Mouse (Mus musculus): Measurements from ENCODE around the gene Adgrg1. TPM values are rescaled to one million over a fixed set of nuclear protein-coding genes. Genes with fewer than 3 reads are reported as not detected.
A peak's percentile ranks its signal among the peaks of the same experiment; 100 is the strongest.

Gene Adgrg1
- polyA plus RNA-seq, 1 experiment from 2014 or later: 156 TPM

DNA sequence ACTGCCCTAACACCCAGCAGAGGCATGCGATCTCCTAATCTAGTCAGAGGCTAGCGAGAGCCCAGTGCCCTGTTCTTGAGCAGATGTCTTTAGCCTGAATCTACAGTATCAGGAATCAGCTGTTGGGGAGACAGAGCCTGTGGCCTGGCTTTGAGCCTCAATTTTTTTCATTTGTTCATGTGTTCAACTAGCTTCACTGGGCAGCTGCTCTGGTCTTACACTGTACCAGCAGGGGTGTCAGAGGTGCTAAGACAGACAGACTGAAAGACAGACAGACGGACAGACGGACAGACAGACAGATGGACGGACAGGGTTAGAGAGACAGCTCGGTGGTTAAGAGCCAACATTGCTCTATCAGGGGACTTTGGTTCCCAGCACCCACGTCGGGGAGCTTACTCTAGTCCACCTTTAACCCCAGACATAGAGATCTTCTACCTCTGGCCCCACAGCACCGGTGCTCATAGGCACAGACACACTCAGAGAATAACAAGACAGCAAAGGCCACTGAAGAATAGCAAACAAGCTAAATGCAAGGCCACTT is 17.0 kb downstream of the Adgrg1 start:
- Histone ChIP-seq H3K4me1 (peaks cover 58% of the 10 kb centered on the region), H3K4me2 (no peak overlapping the region), H3K4me3 (no peak overlapping the region), H3K27me3 (no peaks in the 10 kb centered on the region), H3K27ac (peak overlapping the region; percentile 98), H3K9ac (no peak overlapping the region), H3K36me3 (ENCODE audit: poor library complexity, severe bottlenecking) (no peaks in the 10 kb centered on the region), H3K9me3 (replicated peaks) (no peaks in the 10 kb centered on the region)
- no peak for ATAC-seq
- 83% methylated on average over 9 of the region's 9 CpGs for WGBS

DNA sequence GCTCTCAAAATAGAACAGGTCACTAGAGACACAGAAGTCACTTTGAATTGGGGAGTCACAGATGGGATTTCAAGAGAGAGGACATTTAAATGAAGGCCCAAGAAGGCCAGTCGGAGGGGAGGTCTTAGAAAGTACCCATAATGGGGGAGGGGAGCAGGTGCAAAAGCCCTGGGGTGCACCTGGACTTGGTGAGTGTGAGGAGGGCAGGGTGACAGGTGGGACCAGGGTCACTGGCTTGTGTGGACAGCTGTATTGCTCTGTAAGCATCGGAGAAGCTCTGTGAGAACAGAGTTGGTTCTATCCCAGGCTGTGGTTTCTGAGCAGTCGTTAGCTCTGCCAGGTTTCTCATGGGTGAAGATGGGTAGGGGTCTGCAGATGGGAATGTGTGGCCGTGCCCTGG is 17.5 kb downstream of the Adgrg1 start:
- ATAC-seq: no peak
- Histone ChIP-seq H3K9ac (no peak overlapping the region), H3K27me3 (no peaks in the 10 kb centered on the region), H3K27ac (peak overlapping the region; percentile 98), H3K4me2 (no peak overlapping the region), H3K4me1 (peaks cover 57% of the 10 kb centered on the region), H3K36me3 (ENCODE audit: poor library complexity, severe bottlenecking) (no peaks in the 10 kb centered on the region), H3K9me3 (replicated peaks) (no peaks in the 10 kb centered on the region), H3K4me3 (no peak overlapping the region)
- WGBS: 80% methylated on average over 4 of the region's 4 CpGs

DNA sequence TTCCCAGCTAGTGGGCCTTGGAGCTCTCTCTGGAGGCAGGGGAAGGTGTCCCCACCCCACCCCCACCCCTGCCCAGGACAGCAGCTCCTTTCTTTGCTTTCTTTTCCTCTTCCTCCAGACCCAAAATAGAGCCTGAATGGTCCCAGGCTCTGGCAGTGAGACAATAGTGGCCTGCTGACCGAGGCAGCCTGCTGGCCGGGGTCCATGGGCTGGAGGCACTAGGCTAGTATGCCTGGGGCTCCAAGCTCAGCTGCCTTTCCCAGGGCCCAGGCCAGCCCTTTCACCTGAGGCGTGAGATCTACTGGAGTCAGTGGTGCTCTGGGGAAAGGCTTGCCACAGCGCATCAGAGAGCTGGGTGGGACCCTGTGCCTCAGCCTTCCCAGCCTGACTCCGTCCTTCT is 18.0 kb downstream of the Adgrg1 start:
- no peak for ATAC-seq
- Histone ChIP-seq H3K9ac (peak overlapping the region; percentile 37; the same call in 1 of the 2 replicates), H3K4me3 (no peak overlapping the region), H3K4me2 (peak overlapping the region; percentile 95; the same call in 1 of the 2 replicates), H3K9me3 (replicated peaks) (no peaks in the 10 kb centered on the region), H3K4me1 (peaks cover 57% of the 10 kb centered on the region), H3K36me3 (ENCODE audit: poor library complexity, severe bottlenecking) (no peaks in the 10 kb centered on the region), H3K27me3 (no peaks in the 10 kb centered on the region), H3K27ac (peak overlapping the region; percentile 98)
- 31% methylated on average over 5 of the region's 5 CpGs for WGBS

DNA sequence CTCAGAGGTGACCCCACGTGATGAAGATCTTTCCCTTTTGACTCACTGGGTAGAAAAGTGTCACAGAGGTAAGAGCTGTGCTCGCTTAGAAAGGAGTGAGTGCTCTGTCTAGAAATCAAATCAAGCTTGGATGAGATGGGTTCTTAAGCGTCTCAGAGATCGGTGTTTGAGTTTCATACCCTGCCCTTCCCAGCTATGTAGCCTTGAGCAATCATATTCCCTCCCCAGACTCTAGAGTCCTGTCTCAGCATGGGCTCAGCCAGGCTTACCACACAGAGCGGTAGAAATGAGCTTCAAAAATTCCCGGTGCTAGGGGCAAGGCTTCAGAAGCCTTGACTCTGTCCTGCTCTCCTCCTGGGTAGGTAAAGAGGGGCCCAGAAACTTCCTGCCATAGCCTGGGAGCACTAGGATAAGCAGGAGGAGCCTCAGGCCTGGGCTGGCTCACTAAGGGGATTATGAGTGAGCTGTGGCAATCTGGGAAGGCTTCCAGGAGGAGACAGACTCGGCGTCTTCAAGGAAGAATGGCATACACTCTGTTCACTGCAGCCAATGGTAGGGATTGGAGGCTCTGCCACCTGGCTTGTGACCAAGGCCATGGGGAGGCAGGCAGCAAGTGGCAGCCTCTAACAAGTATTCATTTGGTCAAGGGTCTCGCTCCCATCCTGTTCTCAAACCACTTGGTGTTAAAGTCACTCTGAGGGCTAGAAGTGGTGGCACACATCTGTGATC is 18.6 kb downstream of the Adgrg1 start:
- Histone ChIP-seq H3K4me2 (peak overlapping the region; percentile 95), H3K27me3 (no peaks in the 10 kb centered on the region), H3K27ac (peak overlapping the region; percentile 98), H3K4me3 (no peak overlapping the region), H3K9me3 (replicated peaks) (no peaks in the 10 kb centered on the region), H3K4me1 (peaks cover 57% of the 10 kb centered on the region), H3K9ac (peak overlapping the region; percentile 98; the same call in 1 of the 2 replicates), H3K36me3 (ENCODE audit: poor library complexity, severe bottlenecking) (no peaks in the 10 kb centered on the region)
- no peak for ATAC-seq
- WGBS: 43% methylated on average over 9 of the region's 9 CpGs

DNA sequence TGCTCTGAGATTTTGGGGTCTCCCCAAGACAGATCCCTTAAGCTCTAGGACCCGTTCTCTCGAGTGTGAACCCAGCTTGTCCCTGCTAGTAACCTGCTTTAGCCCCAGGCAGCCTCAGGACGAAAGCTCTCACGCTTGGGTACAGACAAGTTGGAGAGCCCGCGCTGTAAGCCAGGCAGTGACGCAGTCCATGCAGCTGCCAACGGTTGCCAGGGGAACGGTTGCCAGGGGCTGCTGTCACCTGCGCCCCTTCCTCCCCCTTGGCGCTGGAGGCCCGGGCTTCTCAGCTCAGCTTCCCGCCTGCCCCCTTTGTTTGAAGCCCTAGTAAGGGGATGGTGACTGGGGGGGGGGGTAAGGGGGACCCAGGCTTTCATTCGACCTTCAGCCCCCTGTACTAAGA is 19.5 kb downstream of the Adgrg1 start:
- H3K9me3 ChIP-seq (replicated peaks): no peaks in the 10 kb centered on the region
- peak; percentile 94 for ATAC-seq
- peak overlapping the region; percentile 98 for H3K9ac ChIP-seq
- H3K4me2 ChIP-seq: peak overlapping the region; percentile 95
- no peaks in the 10 kb centered on the region for H3K27me3 ChIP-seq
- 0% methylated on average over 14 of the region's 14 CpGs for WGBS
- peak overlapping the region; percentile 78 for H3K4me3 ChIP-seq
- H3K4me1 ChIP-seq: peaks cover 66% of the 10 kb centered on the region
- H3K36me3 ChIP-seq (ENCODE audit: poor library complexity, severe bottlenecking): no peaks in the 10 kb centered on the region
- H3K27ac ChIP-seq: peak overlapping the region; percentile 98

DNA sequence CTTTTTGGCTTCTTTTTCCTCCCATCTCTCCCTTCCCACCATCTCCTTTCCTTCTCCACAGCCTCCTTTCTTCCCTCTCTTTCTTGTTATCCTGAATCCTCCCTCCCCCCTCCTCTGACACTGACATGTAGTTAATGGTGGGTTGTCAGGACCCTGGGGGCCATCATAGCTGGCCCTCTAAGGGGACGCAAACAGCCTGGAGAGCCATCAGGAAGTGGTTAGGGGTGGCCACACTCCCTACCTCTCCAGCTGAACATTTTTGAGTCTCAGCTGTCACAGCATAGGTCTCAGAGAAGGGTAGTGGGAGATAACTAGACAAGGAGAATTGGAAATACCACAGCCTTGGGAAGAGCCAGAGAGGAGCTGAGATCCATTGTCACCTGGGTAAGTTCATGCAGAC is 20.0 kb downstream of the Adgrg1 start:
- peaks cover 71% of the 10 kb centered on the region for H3K4me1 ChIP-seq
- H3K9me3 ChIP-seq (replicated peaks): no peaks in the 10 kb centered on the region
- H3K4me2 ChIP-seq: peak overlapping the region; percentile 95
- peak; percentile 20 for ATAC-seq
- no peaks in the 10 kb centered on the region for H3K27me3 ChIP-seq
- 0% methylated on average over 1 of the region's 1 CpGs for WGBS
- peak overlapping the region; percentile 98 for H3K9ac ChIP-seq
- peak overlapping the region; percentile 78 for H3K4me3 ChIP-seq
- peak overlapping the region; percentile 98 for H3K27ac ChIP-seq
- H3K36me3 ChIP-seq (ENCODE audit: poor library complexity, severe bottlenecking): no peaks in the 10 kb centered on the region

DNA sequence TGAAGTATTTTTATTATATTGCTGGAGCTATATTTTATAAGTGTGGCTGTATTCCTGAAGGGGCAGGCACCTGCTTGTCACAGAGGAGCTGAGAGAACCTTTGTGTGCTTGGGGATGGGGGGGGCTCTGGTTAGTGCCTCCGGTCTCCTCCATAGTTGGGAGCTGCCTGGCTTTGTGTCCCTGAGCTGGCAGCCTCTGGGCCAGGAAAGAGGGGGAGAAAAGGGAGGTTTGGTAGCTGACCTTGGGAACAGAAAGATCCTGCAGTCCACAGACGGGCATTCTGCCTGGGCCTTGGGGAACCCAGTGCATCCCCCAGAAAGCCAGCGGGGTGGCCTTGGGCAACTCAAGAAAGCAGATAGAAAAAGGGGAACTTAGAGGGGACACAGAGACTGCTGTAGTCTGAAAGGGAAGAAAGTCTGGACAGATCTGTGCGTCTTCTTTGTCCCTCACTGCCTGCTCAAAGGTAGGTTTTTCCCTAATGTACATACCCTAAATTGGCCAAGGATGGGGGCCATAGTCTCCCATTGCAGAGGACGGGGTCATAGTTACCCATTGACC is 20.9 kb downstream of the Adgrg1 start:
- Histone ChIP-seq H3K9me3 (replicated peaks) (no peaks in the 10 kb centered on the region), H3K27me3 (no peaks in the 10 kb centered on the region), H3K4me1 (peaks cover 73% of the 10 kb centered on the region), H3K27ac (peak overlapping the region; percentile 98), H3K4me2 (peak overlapping the region; percentile 95), H3K4me3 (peak overlapping the region; percentile 78), H3K36me3 (ENCODE audit: poor library complexity, severe bottlenecking) (no peaks in the 10 kb centered on the region), H3K9ac (peak overlapping the region; percentile 98)
- ATAC-seq: no peak
- WGBS: 18% methylated on average over 5 of the region's 5 CpGs

DNA sequence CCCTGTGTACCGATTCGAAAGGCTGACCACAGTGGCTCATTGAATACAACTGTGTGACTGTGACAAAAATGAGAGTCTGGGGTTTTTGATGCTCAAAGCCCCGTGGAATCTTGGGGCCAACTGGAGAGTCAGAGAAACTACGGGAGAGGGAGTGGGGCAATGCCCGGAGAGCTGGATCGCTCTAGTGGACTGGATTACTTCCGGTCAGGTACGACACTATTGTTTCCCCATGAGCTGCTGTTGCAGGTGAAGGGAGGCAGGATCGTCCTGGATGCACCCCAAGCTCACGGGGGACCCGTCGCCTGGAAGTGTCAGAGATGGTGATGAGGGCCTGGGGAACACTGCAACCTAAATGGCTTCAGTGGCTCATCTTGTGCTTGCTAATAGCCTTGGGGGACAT is 21.5 kb downstream of the Adgrg1 start:
- H3K4me2 ChIP-seq: peak overlapping the region; percentile 95
- no peaks in the 10 kb centered on the region for H3K36me3 ChIP-seq (ENCODE audit: poor library complexity, severe bottlenecking)
- no peak for ATAC-seq
- 12% methylated on average over 12 of the region's 12 CpGs for WGBS
- H3K9ac ChIP-seq: peak overlapping the region; percentile 98
- H3K4me1 ChIP-seq: peaks cover 73% of the 10 kb centered on the region
- H3K27ac ChIP-seq: peak overlapping the region; percentile 98
- no peaks in the 10 kb centered on the region for H3K9me3 ChIP-seq (replicated peaks)
- peak overlapping the region; percentile 78 for H3K4me3 ChIP-seq
- H3K27me3 ChIP-seq: no peaks in the 10 kb centered on the region

DNA sequence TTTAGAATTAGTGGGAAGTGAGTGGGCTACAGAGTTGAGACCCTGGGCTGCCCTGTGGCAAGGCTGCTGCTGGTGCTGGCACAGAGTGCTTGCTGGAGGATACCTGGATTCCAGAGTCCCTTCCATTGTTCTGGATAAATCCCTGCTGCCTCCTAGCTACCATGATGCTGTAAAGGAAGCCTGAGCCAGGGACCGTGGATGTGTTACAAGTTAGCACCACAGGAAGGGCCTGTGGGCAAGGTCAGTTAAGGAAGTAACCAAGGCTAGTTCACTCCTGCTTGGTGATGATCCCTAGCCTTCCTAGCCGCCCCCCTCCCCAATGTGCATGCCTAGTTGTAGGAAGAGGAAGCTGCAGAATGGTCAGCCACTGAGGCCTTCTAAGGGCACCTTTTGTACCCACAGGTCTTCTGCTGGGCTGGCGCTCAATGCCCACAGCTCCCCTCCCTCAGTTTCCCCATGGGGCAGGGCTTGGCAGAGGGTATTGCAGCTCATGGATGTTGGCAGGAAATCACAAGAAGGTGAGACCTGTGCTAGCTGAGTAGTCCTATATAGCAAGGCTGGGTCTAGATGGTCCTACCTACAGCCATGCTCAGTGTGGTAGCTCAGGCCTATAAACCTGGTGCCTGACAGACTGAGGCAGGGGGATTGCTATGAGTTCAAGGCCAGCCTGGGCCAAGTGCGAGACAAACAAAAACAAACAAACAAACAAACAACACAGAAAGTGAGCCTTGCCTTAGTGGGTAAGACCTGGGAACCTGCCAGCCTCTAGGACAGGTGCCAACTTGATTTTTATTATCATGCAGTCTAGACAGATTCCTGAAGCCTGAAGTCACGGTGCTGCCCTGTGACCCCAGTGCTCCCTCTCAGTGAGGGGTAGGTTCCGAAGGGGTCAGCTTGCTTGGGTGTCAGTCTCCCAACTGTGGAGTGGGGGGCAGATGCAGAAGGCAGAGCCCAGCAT is 22.6 kb downstream of the Adgrg1 start:
- H3K9me3 ChIP-seq (replicated peaks): no peaks in the 10 kb centered on the region
- ATAC-seq: no peak
- H3K4me2 ChIP-seq: peak overlapping the region; percentile 95
- H3K27ac ChIP-seq: peak overlapping the region; percentile 98
- H3K9ac ChIP-seq: peak overlapping the region; percentile 98
- no peaks in the 10 kb centered on the region for H3K27me3 ChIP-seq
- H3K36me3 ChIP-seq (ENCODE audit: poor library complexity, severe bottlenecking): peaks cover 6% of the 10 kb centered on the region
- H3K4me1 ChIP-seq: peaks cover 73% of the 10 kb centered on the region
- H3K4me3 ChIP-seq: peak overlapping the region; percentile 78
- WGBS: 45% methylated on average over 6 of the region's 6 CpGs

DNA sequence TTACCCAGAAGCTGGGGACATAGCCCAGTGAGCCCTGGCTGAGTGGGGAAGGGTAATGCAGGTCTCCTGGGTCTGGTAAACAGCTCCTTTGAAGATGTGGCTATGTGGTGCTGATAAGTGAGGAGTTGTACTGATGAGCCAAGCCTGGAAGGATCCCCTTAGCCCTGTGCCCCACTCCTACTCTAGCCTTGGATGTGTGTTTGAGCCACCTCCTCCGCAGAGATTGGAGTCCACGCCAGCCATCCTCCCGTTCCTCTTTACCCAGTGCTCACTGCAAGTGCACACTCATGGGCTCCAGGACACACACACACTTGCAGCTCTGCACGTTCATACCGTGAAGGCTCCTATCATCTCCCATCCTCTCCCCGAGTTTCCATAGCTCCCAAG is 23.3 kb downstream of the Adgrg1 start:
- peak overlapping the region; percentile 98 for H3K27ac ChIP-seq
- H3K9ac ChIP-seq: peak overlapping the region; percentile 98
- H3K4me1 ChIP-seq: peaks cover 70% of the 10 kb centered on the region
- H3K4me3 ChIP-seq: peak overlapping the region; percentile 78
- H3K9me3 ChIP-seq (replicated peaks): no peaks in the 10 kb centered on the region
- ATAC-seq: no peak
- 65% methylated on average over 6 of the region's 6 CpGs for WGBS
- H3K4me2 ChIP-seq: peak overlapping the region; percentile 95
- peaks cover 9% of the 10 kb centered on the region for H3K36me3 ChIP-seq (ENCODE audit: poor library complexity, severe bottlenecking)
- no peaks in the 10 kb centered on the region for H3K27me3 ChIP-seq

DNA sequence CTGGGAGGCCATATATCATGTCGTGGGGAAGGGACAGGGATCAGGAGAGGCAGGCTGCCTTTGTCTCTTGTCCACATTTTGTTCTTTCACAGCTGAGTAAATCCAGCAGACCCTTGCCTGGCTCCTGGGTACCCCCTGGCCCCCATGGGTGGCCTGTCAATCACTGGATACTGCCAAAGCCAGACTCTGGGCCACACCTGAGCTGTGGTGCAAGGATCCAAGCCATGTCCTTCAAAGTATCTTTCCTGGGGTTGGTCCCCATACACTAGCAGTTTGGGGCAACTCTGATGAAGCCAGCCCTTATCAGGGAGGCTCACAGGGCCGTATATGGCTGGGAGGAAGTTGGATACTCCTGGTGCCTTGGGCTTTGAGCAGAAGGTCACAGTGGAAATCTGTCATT is 23.9 kb downstream of the Adgrg1 start:
- Histone ChIP-seq H3K4me2 (peak overlapping the region; percentile 95), H3K27ac (peak overlapping the region; percentile 98), H3K36me3 (ENCODE audit: poor library complexity, severe bottlenecking) (peaks cover 15% of the 10 kb centered on the region), H3K4me3 (peak overlapping the region; percentile 78), H3K27me3 (no peaks in the 10 kb centered on the region), H3K9me3 (replicated peaks) (no peaks in the 10 kb centered on the region), H3K9ac (peak overlapping the region; percentile 98), H3K4me1 (peaks cover 64% of the 10 kb centered on the region)
- 44% methylated on average over 2 of the region's 2 CpGs for WGBS
- no peak for ATAC-seq
